Mouse (Mus musculus): ENCODE data around the gene Thap7. TPM values are rescaled to one million over a fixed set of nuclear protein-coding genes. Genes with fewer than 3 reads are reported as not detected.
A peak's percentile ranks its signal among the peaks of the same experiment; 100 is the strongest.

Gene Thap7
- polyA plus RNA-seq, 1 experiment from 2014 or later, result 52.7 TPM

DNA sequence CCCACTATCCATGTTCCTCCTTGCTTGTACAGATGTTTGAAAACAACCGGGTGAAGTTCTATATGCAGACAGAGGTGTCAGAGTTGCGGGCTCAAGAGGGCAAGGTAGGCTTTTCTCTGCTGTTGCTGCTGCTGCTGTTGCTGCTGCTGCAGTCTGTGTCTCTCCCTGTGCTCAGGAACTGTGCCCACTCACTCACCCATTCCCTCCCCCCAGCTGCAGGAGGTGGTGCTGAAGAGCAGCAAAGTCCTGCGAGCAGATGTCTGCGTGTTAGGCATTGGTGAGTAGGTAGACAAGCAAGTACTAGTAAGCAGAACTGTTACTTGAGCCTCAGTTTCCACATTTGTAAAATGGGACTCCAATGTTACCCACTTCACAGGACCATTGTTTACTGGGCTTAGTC is 28.3 kb downstream of the Thap7 start:
- ATAC-seq, result no peak
- H3K4me2 ChIP-seq (replicated peaks), result no peak overlapping the region
- no peaks in the 10 kb centered on the region for H3K9me3 ChIP-seq
- H3K9ac ChIP-seq, result no peak overlapping the region
- no peaks in the 10 kb centered on the region for H3K4me1 ChIP-seq (replicated peaks)
- no peaks in the 10 kb centered on the region for H3K36me3 ChIP-seq
- WGBS, result 86% methylated on average over 4 of the region's 4 CpGs
- H3K27ac ChIP-seq, result no peak overlapping the region
- no peaks in the 10 kb centered on the region for H3K27me3 ChIP-seq (replicated peaks)
- no peak overlapping the region for H3K4me3 ChIP-seq (replicated peaks)

DNA sequence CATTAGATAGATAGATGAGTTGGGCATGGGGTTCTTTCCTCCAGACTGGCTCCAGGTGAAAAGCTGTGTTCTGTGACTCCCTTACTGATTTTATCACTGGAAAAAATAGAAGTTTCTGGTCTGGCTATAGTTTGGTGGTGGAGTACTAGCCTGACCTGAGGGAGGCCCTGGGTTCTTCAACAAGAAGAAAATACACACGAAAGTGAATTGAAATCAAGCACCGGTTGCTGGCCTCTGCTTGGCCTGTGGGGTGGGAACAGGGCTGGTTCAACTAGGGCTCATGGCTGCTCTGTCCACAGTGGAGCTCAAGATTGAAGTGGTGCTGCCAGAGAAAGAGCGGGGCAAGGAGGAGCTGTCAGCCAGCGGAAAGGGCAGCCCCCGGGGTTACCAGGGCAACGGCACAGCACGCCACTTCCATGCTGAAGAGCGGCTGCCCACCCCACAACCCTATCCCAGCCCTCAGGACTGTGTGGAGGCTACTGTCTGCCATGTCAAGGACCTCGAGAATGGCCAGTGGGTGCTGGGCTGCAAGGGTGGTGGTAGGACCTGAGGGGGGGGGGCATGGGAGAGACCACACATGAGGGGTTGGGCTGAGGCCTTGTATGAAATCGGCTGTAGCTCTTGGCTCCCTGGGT is 31.6 kb downstream of the Thap7 start:
- Histone ChIP-seq H3K4me3 (replicated peaks) (no peak overlapping the region), H3K27me3 (replicated peaks) (no peaks in the 10 kb centered on the region), H3K9ac (no peak overlapping the region), H3K4me2 (replicated peaks) (no peak overlapping the region), H3K27ac (no peak overlapping the region), H3K9me3 (no peaks in the 10 kb centered on the region), H3K4me1 (replicated peaks) (peaks cover 8% of the 10 kb centered on the region), H3K36me3 (no peaks in the 10 kb centered on the region)
- 44% methylated on average over 10 of the region's 10 CpGs for WGBS
- ATAC-seq, result 0 out of 2 replicates have a peak, but pooled peaks have one; percentile 22

GRCm38 (mm10) chr16:17496499-17497305 is 34.2 kb downstream of the Thap7 start:
- 0 out of 2 replicates have a peak overlapping the region, but pooled peaks have one; percentile 13 for H3K27ac ChIP-seq
- WGBS, result 44% methylated on average over 2 of the region's 2 CpGs
- no peaks in the 10 kb centered on the region for H3K36me3 ChIP-seq
- peak; percentile 51; the same call in 1 of the 2 replicates for ATAC-seq
- no peaks in the 10 kb centered on the region for H3K9me3 ChIP-seq
- no peak overlapping the region for H3K4me2 ChIP-seq (replicated peaks)
- no peak overlapping the region for H3K9ac ChIP-seq
- H3K4me3 ChIP-seq (replicated peaks), result no peak overlapping the region
- peaks cover 8% of the 10 kb centered on the region for H3K4me1 ChIP-seq (replicated peaks)
- H3K27me3 ChIP-seq (replicated peaks), result no peaks in the 10 kb centered on the region

- Histone ChIP-seq H3K9ac (no peak overlapping the region), H3K4me2 (replicated peaks) (no peak overlapping the region), H3K36me3 (peaks cover 4% of the 10 kb centered on the region; the same call in 1 of the 2 replicates), H3K4me3 (replicated peaks) (no peak overlapping the region), H3K9me3 (no peaks in the 10 kb centered on the region), H3K27ac (no peak overlapping the region), H3K27me3 (replicated peaks) (peaks cover 9% of the 10 kb centered on the region; the same call in 1 of the 2 replicates), H3K4me1 (replicated peaks) (peaks cover 16% of the 10 kb centered on the region)
- WGBS, result 73% methylated on average over 5 of the region's 5 CpGs
- no peak for ATAC-seq
These were observed 38.9 kb downstream of the Thap7 start for GRCm38 (mm10) chr16:17491896-17492561.

- Histone ChIP-seq H3K9me3 (no peaks in the 10 kb centered on the region), H3K27ac (no peak overlapping the region), H3K4me2 (replicated peaks) (no peak overlapping the region), H3K4me3 (replicated peaks) (no peak overlapping the region), H3K4me1 (replicated peaks) (peaks cover 12% of the 10 kb centered on the region), H3K9ac (no peak overlapping the region), H3K27me3 (replicated peaks) (peaks cover 9% of the 10 kb centered on the region; the same call in 1 of the 2 replicates), H3K36me3 (peaks cover 4% of the 10 kb centered on the region; the same call in 1 of the 2 replicates)
- ATAC-seq, result no peak
- WGBS, result 74% methylated on average over 5 of the region's 5 CpGs
These were observed 39.8 kb downstream of the Thap7 start for GRCm38 (mm10) chr16:17491154-17491553.

DNA sequence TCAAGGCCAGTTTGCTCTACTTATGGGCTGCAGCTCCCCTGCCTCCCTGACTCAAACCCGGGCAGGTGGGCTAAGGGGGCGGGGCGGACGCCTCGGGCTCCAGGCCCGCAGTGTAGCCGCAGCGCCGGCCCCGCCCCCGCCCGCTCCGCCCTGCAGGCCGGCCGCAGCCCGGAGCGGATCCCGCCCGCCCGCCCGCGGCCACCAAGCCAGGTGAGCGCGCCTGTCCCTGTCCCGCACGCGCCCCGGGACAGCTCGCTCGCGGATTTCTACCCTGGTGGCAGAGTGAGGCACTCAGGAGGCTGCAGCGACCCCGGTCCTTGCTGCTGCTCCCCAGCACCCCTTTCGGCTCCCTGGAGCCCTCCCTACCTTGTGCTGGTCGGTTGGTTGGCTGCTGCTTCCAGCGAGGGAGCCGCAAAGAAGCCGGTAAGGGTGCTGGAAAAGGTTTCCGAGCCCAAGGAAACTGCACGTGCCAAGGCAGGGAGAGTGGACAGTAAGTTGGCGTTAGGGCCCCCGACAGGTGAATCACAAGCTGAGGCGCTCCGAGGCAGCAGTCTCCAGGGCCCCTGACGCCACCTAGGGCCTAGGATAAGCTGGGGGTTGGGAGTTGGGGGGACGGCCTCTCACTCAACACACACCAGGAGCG is 41.3 kb downstream of the Thap7 start, which contains the start of gene Aifm3:
Aifm3 (plus strand) TSS at position 143 of the 643 bp plus-strand sequence.
- ATAC-seq, result peak; percentile 91
- H3K27me3 ChIP-seq (replicated peaks), result peaks cover 9% of the 10 kb centered on the region; the same call in 1 of the 2 replicates
- under 1% methylated on average over 47 of the region's 47 CpGs for WGBS
- no peak within 1 kb of the TSS for H3K27ac ChIP-seq
- H3K36me3 ChIP-seq, result peaks cover 6% of the 10 kb centered on the region
- peak within 1 kb of the TSS; percentile 91 for H3K4me2 ChIP-seq (replicated peaks)
- peak within 1 kb of the TSS; percentile 48 for H3K4me3 ChIP-seq (replicated peaks)
- H3K9ac ChIP-seq, result peak within 1 kb of the TSS; percentile 59
- no peaks in the 10 kb centered on the region for H3K9me3 ChIP-seq
- H3K4me1 ChIP-seq (replicated peaks), result peaks cover 11% of the 10 kb centered on the region

DNA sequence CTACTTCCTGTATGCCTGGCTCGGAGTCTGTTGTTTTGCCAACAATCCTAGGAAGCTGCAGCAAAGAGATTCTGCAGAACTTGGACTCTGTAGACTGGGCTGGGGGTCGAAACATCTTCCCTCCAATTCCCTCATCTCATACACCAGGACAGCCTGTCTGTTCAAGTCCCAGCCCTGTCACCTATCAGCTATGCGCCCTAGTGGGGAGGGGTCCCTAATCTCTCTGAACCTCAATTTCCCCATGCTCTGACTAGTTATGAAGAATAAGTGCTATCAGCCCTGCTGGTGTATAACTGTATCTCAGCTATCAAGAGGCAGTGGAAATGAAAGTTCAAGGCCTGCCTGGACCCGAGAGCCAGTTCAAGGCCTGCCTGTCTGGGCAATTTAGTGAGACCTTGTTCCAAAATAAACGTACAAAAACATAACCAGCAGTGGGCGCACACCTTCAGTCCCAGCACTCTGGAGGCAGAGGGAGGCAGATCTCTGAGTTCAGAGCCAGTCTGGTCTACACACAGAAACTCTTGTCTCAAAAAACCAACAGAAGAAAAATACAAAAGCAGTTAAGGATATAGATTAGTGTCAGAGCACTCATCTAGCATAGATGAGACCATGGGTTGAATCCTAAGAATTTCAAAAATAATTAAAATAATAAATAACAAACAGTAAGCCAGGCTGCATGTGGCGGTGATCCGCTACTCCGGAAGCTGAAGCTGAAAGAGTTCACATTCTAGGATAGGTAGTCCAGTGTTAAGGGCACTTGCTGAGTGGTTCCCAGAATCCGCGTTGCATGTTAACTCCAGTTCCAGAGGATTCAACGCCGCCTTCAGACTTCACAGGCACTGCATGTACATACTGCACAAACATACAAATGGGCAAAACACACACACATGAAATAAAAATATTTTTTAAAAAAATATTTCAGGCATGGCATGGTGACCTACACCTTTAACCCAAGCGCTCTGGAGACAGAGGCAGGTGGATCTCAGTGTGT is 42.2 kb downstream of the Thap7 start:
- Histone ChIP-seq H3K36me3 (peaks cover 13% of the 10 kb centered on the region), H3K9ac (0 out of 2 replicates have a peak overlapping the region, but pooled peaks have one; percentile 59), H3K27me3 (replicated peaks) (peaks cover 9% of the 10 kb centered on the region; the same call in 1 of the 2 replicates), H3K4me3 (replicated peaks) (peak overlapping the region; percentile 48), H3K4me2 (replicated peaks) (peak overlapping the region; percentile 91), H3K4me1 (replicated peaks) (peaks cover 11% of the 10 kb centered on the region), H3K27ac (no peak overlapping the region), H3K9me3 (no peaks in the 10 kb centered on the region)
- peak; percentile 19 for ATAC-seq
- WGBS, result 48% methylated on average over 14 of the region's 14 CpGs

DNA sequence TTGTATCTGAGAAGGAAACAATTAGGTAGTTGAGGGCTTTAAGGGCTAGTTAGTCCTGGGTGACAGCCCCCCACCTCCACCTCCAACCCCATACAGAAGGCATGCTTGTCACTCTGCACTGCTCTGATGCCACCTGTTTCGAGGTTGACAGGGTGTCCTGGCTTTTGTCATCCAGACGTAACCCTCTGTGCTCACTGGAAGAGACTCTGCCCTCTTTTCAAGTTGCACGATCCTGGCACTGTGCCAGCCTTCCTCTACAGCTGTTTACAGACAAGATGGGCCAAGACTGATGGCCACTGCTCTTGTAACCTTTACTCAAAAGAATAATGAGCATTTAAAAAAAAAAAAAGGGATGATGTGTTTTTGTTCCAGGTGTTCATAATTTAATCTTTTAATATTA is 44.4 kb downstream of the Thap7 start:
- ATAC-seq, result no peak
- Histone ChIP-seq H3K4me2 (replicated peaks) (no peak overlapping the region), H3K27me3 (replicated peaks) (peaks cover 8% of the 10 kb centered on the region; the same call in 1 of the 2 replicates), H3K36me3 (peaks cover 22% of the 10 kb centered on the region), H3K4me1 (replicated peaks) (peaks cover 11% of the 10 kb centered on the region), H3K4me3 (replicated peaks) (no peak overlapping the region), H3K27ac (no peak overlapping the region), H3K9ac (no peak overlapping the region), H3K9me3 (no peaks in the 10 kb centered on the region)
- 11% methylated on average over 3 of the region's 3 CpGs for WGBS

- 81% methylated on average over 2 of the region's 2 CpGs for WGBS
- Histone ChIP-seq H3K27me3 (replicated peaks) (no peaks in the 10 kb centered on the region), H3K4me1 (replicated peaks) (peaks cover 2% of the 10 kb centered on the region; the same call in 1 of the 2 replicates)
These were observed 49.5 kb downstream of the Thap7 start for GRCm38 (mm10) chr16:17481465-17481864.

GRCm38 (mm10) chr16:17478331-17478943 is 52.5 kb downstream of the Thap7 start:
- Histone ChIP-seq H3K9me3 (no peaks in the 10 kb centered on the region), H3K4me1 (replicated peaks) (no peaks in the 10 kb centered on the region), H3K27me3 (replicated peaks) (no peaks in the 10 kb centered on the region), H3K4me2 (replicated peaks) (no peak overlapping the region), H3K36me3 (peaks cover 14% of the 10 kb centered on the region), H3K27ac (no peak overlapping the region), H3K9ac (no peak overlapping the region), H3K4me3 (replicated peaks) (no peak overlapping the region)
- 76% methylated on average over 4 of the region's 4 CpGs for WGBS
- ATAC-seq, result no peak

More at GRCm38 (mm10) chr16:17481465-17481864, 49.5 kb downstream of the Thap7 start:
- H3K36me3 ChIP-seq, result peaks cover 20% of the 10 kb centered on the region
- H3K4me2 ChIP-seq (replicated peaks), result no peak overlapping the region
- H3K9ac ChIP-seq, result no peak overlapping the region
- ATAC-seq, result no peak
- no peaks in the 10 kb centered on the region for H3K9me3 ChIP-seq
- H3K27ac ChIP-seq, result no peak overlapping the region
- H3K4me3 ChIP-seq (replicated peaks), result no peak overlapping the region
